10 mouse cellular contexts compared by ENCODE assay signal in genomic region chr2:166009393-166009947, GRCm38 (mm10). TPM values are rescaled to one million over a fixed set of nuclear protein-coding genes. Genes with fewer than 3 reads are reported as not detected.
DNase-seq lines count a peak whose midpoint lies in the region; ATAC-seq and TF ChIP-seq lines count a peak whose summit lies in the region.
"Had no signal": no experiment of that assay in that cellular context is flagged by ENCODE, and none has a peak within 500 bp of the region (broad histone marks: within the 10 kb centered on the region; RNA-seq: fewer than 3 reads in every experiment).

No protein-coding gene starts in this region.

- peak; percentile 98 for DNase-seq in heart, adult 11 months
- no peak for DNase-seq in heart, adult 8-10 months (ENCODE audit: low spot score)
- DNase-seq in R1 (ENCODE audit: low read depth, low spot score) (peak; percentile 60), MN1 (ENCODE audit: low spot score) (no peak)
- DNase-seq in gastrocnemius, adult 8-10 months (ENCODE audit: low spot score in 2 of 2) = peak; percentile 25 to 63
- DNase-seq in layer of hippocampus, adult 9-11 months = peak; percentile 54
- no peak for DNase-seq in stomach, postnatal 0 days (ENCODE audit: low spot score)
- no peak for DNase-seq in retina, embryonic 14.5 days (ENCODE audit: low spot score)

- peak; percentile 19; the same call in 1 of the 2 replicates for ATAC-seq in stomach, postnatal 0 days (ENCODE audit: low FRiP score, low TSS enrichment)

- H3K9me3 ChIP-seq in stomach, postnatal 0 days (ENCODE audit: control insufficient read depth, low read length) = no peaks in the 10 kb centered on the region
- H3K9me3 ChIP-seq: liver, embryonic 15.5 days had no signal

- no peaks in the 10 kb centered on the region for H3K27me3 ChIP-seq in stomach, postnatal 0 days (ENCODE audit: control insufficient read depth, insufficient read depth, low read length)

- 0 out of 2 replicates have a peak, but pooled peaks cover 9% of the 10 kb centered on the region for H3K4me1 ChIP-seq in stomach, postnatal 0 days (replicated peaks; ENCODE audit: control insufficient read depth, insufficient read depth)

- no peak for TF ChIP-seq EP300 in stomach, postnatal 0 days (optimal IDR thresholded peaks at IDR 0.05)

- no peak overlapping the region for H3K4me3 ChIP-seq in stomach, postnatal 0 days (ENCODE audit: low read depth, low read length)
- H3K4me3 ChIP-seq: erythroblast, embryonic 14.5 days; liver, embryonic 15.5 days had no signal

- no peak for TF ChIP-seq CTCF in stomach, postnatal 0 days (IDR thresholded peaks at IDR 0.05; ENCODE audit: low read depth)

- H3K27ac ChIP-seq in stomach, postnatal 0 days (replicated peaks) = no peak overlapping the region
- H3K27ac ChIP-seq: liver, embryonic 15.5 days had no signal

- 57% methylated on average over 3 of the region's 3 CpGs for WGBS in stomach, postnatal 0 days

- no peak overlapping the region for H3K9ac ChIP-seq in stomach, postnatal 0 days (ENCODE audit: low read length)
- H3K9ac ChIP-seq: liver, embryonic 15.5 days had no signal

- H3K4me2 ChIP-seq in stomach, postnatal 0 days (replicated peaks; ENCODE audit: low read depth) = no peak overlapping the region
- H3K4me2 ChIP-seq: liver, embryonic 15.5 days had no signal

- H3K36me3 ChIP-seq in stomach, postnatal 0 days (ENCODE audit: control insufficient read depth, insufficient read depth, low read length) = no peaks in the 10 kb centered on the region
- H3K36me3 ChIP-seq: liver, embryonic 15.5 days had no signal

RNA-seq across cellular contexts. Expression of gene Ncoa3, which starts 17.0 kb away (rescaled TPM):
- total RNA-seq in heart, adult 8-10 months (2022) = 10 to 100 TPM; 24.3 to 30.2 (median 28.7) TPM
- 10 to 100 TPM; 12.1 to 18.8 (median 16.0) TPM for total RNA-seq in gastrocnemius, adult 8-10 months (2022)
- 7.5 and 8.3 TPM in 2 replicates for polyA plus RNA-seq in stomach, postnatal 0 days (2015; fragmentation: Nextera tagmentation; extraction: Ambion mirVana)

Comparison
In these comparisons a context has a peak if more than half of its experiments do, and no peak if none do; other contexts are left out.
1. DNase-seq: peak in heart, adult 11 months (single experiment), R1 (single experiment), gastrocnemius, adult 8-10 months (2 of 2) and layer of hippocampus, adult 9-11 months (single experiment); none in heart, adult 8-10 months (single experiment), stomach, postnatal 0 days (single experiment), MN1 (single experiment) and retina, embryonic 14.5 days (single experiment).